Mouse (Mus musculus) G1E (cell line): ENCODE results near the gene H60c.

Source experiments
- CTCF ChIP-seq: IDR thresholded peaks from 2 replicates; pipeline ENCODE4 v1.5.1; 2012; ENCODE audit warnings: low read depth, low read length, inconsistent platforms, mixed read lengths
- GATA1 ChIP-seq: IDR thresholded peaks from 2 replicates; pipeline ENCODE4 v1.6.1; 2012; ENCODE audit warnings: borderline replicate concordance, low read length, inconsistent platforms, mixed read lengths
- POLR2AphosphoS5 ChIP-seq: IDR thresholded peaks from 2 replicates; pipeline ENCODE4 v1.6.1; 2012; ENCODE audit warnings: low read depth, low read length, inconsistent platforms; ENCODE audit not compliant: insufficient replicate concordance
- TAL1 ChIP-seq: conservative IDR thresholded peaks from 2 replicates; pipeline ENCODE4 v1.6.1; 2012; ENCODE audit warnings: low read depth, low read length, inconsistent platforms, mixed read lengths

DNA sequence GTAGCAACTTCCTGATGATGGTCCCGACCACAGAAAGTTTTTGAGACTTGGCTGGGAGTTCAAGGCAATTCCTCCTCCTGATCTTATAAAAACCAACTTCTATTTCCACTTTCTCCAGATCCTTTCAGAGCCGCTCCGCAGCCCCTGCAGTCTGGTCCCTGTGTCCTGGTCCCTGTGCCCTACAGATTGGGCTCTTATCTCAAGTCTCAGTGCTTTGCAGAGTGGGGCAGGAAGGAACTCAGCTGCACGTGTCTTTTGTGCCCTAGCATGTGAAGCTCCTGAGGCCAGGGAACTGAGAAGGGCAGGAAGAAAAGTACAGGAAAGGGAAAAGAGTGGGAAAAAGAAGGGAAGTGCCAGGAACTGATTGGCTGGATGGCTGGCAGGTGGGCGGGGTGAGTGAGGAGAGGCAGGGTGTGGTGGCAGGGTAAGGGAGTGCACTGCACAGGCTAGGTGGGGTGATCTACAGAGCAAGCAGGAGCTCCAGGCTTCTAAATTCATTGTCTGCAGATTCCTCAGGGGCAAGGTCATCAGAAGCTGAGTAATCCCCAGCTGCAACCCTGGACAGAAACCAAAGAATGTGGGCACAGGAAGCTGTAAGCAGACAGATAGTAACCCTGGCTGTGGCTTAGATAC lies 30.8 kb downstream of the H60c start:
- TF ChIP-seq CTCF, result no peak
- no peak for TF ChIP-seq GATA1
- TF ChIP-seq TAL1, result no peak
- no peak for TF ChIP-seq POLR2AphosphoS5
